Mouse (Mus musculus): ENCODE measurements at regions not wholly inside any gene's neighbourhood (a gene's known extent, or its start where the extent isn't known, plus 50 kb on each side); places are given as distances from the start of the nearest gene placed in this dataset.

DNA sequence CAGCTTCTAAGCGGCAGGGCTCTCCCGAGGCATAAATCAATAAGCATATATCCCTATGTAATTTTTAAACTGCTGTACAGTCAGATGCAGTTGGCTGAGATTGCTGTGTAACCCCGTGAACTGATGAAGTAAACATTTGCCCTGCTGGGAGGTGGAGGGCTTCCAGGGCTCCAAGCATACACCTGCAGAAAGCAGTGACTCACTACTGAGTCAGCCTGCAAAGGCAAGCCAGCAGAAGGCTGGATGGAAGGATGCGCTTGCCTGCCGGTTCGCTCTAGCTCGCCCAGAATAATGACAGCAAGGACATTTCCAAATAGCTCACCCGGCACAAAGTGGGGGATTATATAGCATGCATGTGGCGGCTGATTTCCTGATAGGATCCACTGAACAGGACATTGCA is 416.6 kb downstream of the Sox2 start:
- Histone ChIP-seq H3K27me3 (replicated peaks) (no peaks in the 10 kb centered on the region), H3K4me2 (ENCODE audit: insufficient read depth, low read depth, poor library complexity, severe bottlenecking) (no peak overlapping the region), H3K79me2 (replicated peaks; ENCODE audit: control insufficient read depth, extremely low read depth, insufficient read depth, poor library complexity, severe bottlenecking) (no peaks in the 10 kb centered on the region), H3K36me3 (replicated peaks in 1 of 2; ENCODE audit: control insufficient read depth in 1 of 2, insufficient read depth in 1 of 2, low read length in 1 of 2) (no peaks in the 10 kb centered on the region), H3K9me3 (replicated peaks; ENCODE audit: low read length) (no peaks in the 10 kb centered on the region), H3K9ac (ENCODE audit: insufficient read depth, low read depth) (no peak overlapping the region), H3K27ac (ENCODE audit: insufficient read depth, low read depth) (no peak overlapping the region), H3K4me1 (ENCODE audit: control insufficient read depth in 1 of 2, insufficient read depth in 2 of 2) (no peaks in the 10 kb centered on the region), H3K4me3 (replicated peaks in 1 of 3; ENCODE audit: low read depth in 2 of 3, low read length in 2 of 3, poor library complexity in 1 of 3) (no peak overlapping the region)
- no peak for DNase-seq (ENCODE audit: extremely low read depth)
- TF ChIP-seq MAX (IDR thresholded peaks at IDR 0.05; ENCODE audit: low read length) = no peak
- no peak for TF ChIP-seq IRF4 (IDR thresholded peaks at IDR 0.05; ENCODE audit: low read depth, low read length)
- TF ChIP-seq USF1 (IDR thresholded peaks at IDR 0.05; ENCODE audit: low read depth, low read length) = no peak
- in situ Hi-C loops (cut with MboI; ENCODE audit: low pct_ligation_motif_present, low pct_unique_long_range_greater_than_20kb, low sequenced_read_pairs) = no loop called here
- dilution Hi-C loops (cut with MboI; ENCODE audit: extremely low pct_ligation_motif_present, extremely low pct_unique_long_range_greater_than_20kb, low sequenced_read_pairs) = no loop called here

DNA sequence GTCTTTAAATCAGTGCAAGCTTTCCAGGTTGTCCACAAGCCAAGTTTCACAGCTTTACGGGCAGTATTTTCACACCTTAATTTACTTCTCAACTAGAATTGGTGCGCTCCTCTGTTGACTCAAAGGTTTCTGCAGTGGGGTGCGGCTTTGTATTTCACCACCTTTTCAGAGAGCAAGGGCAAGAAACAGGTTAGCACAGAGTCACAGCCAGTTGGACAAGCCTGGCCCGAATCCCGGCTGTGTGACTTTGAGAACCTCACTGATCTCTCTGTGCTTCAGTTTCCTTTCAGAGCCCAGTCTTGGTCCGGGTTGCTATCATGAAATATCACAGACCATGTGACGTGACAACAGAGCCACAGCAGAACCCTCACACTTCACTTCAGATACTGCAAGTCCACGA is 418.4 kb downstream of the Sox2 start:
- in situ Hi-C loops (cut with MboI; ENCODE audit: low pct_ligation_motif_present, low pct_unique_long_range_greater_than_20kb, low sequenced_read_pairs) = no loop called here
- dilution Hi-C loops (cut with MboI; ENCODE audit: extremely low pct_ligation_motif_present, extremely low pct_unique_long_range_greater_than_20kb, low sequenced_read_pairs) = no loop called here

DNA sequence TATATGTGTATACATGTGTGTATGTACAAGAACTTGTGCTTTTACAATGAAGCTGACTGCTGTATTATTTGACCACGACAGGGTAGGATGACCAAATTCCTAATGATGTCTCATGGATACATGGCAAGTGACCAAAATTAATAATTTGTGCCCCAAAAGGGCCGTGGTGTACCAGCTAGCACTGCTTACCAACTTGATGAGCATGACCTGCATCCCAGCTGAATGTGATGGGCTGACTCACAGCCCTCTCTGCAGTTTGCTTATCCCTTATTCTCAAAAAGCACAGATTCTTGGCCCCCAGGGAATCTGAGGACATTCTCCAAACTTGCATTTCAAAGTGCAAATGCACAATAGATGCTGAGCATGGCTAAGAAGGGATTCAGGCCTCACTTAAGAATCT is 420.8 kb downstream of the Sox2 start:
- DNase-seq (ENCODE audit: extremely low read depth) = no peak
- no peak overlapping the region for H3K9ac ChIP-seq (ENCODE audit: insufficient read depth, low read depth)
- H3K4me3 ChIP-seq (replicated peaks in 1 of 3; ENCODE audit: low read depth in 2 of 3, low read length in 2 of 3, poor library complexity in 1 of 3) = no peak overlapping the region
- H3K4me1 ChIP-seq (ENCODE audit: control insufficient read depth in 1 of 2, insufficient read depth in 2 of 2) = no peaks in the 10 kb centered on the region
- H3K79me2 ChIP-seq (replicated peaks; ENCODE audit: control insufficient read depth, extremely low read depth, insufficient read depth, poor library complexity, severe bottlenecking) = no peaks in the 10 kb centered on the region
- in situ Hi-C loops (cut with MboI; ENCODE audit: low pct_ligation_motif_present, low pct_unique_long_range_greater_than_20kb, low sequenced_read_pairs) = no loop called here
- H3K9me3 ChIP-seq (replicated peaks; ENCODE audit: low read length) = no peaks in the 10 kb centered on the region
- dilution Hi-C loops (cut with MboI; ENCODE audit: extremely low pct_ligation_motif_present, extremely low pct_unique_long_range_greater_than_20kb, low sequenced_read_pairs) = no loop called here
- H3K27me3 ChIP-seq (replicated peaks) = no peaks in the 10 kb centered on the region
- no peaks in the 10 kb centered on the region for H3K36me3 ChIP-seq (replicated peaks in 1 of 2; ENCODE audit: control insufficient read depth in 1 of 2, insufficient read depth in 1 of 2, low read length in 1 of 2)
- no peak overlapping the region for H3K4me2 ChIP-seq (ENCODE audit: insufficient read depth, low read depth, poor library complexity, severe bottlenecking)
- no peak for TF ChIP-seq PAX5 (IDR thresholded peaks at IDR 0.05; ENCODE audit: low read length)
- no peak for TF ChIP-seq JUND (conservative IDR thresholded peaks at IDR 0.05; ENCODE audit: low read depth, low read length)
- no peak for TF ChIP-seq E2F4 (IDR thresholded peaks at IDR 0.05; ENCODE audit: insufficient replicate concordance, low read depth, low read length)
- no peak for TF ChIP-seq SIN3A (IDR thresholded peaks at IDR 0.05; ENCODE audit: low read length)
- no peak for TF ChIP-seq MYC (IDR thresholded peaks at IDR 0.05; ENCODE audit: low read depth, low read length)
- TF ChIP-seq POLR2AphosphoS2 (IDR thresholded peaks at IDR 0.05; ENCODE audit: low read depth, low read length) = no peak
- TF ChIP-seq GABPA (IDR thresholded peaks at IDR 0.05; ENCODE audit: insufficient replicate concordance, low read depth, low read length) = no peak
- no peak for TF ChIP-seq ELF1 (IDR thresholded peaks at IDR 0.05; ENCODE audit: low read depth, low read length)
- H3K27ac ChIP-seq (ENCODE audit: insufficient read depth, low read depth) = no peak overlapping the region

More for the DNA sequence above, 418.4 kb downstream of the Sox2 start:
- Histone ChIP-seq H3K4me1 (ENCODE audit: control insufficient read depth in 1 of 2, insufficient read depth in 2 of 2) (no peaks in the 10 kb centered on the region), H3K4me2 (ENCODE audit: insufficient read depth, low read depth, poor library complexity, severe bottlenecking) (no peak overlapping the region), H3K36me3 (replicated peaks in 1 of 2; ENCODE audit: control insufficient read depth in 1 of 2, insufficient read depth in 1 of 2, low read length in 1 of 2) (no peaks in the 10 kb centered on the region), H3K27ac (ENCODE audit: insufficient read depth, low read depth) (no peak overlapping the region), H3K4me3 (replicated peaks in 1 of 3; ENCODE audit: low read depth in 2 of 3, low read length in 2 of 3, poor library complexity in 1 of 3) (no peak overlapping the region), H3K9ac (ENCODE audit: insufficient read depth, low read depth) (no peak overlapping the region), H3K79me2 (replicated peaks; ENCODE audit: control insufficient read depth, extremely low read depth, insufficient read depth, poor library complexity, severe bottlenecking) (no peaks in the 10 kb centered on the region), H3K27me3 (replicated peaks) (no peaks in the 10 kb centered on the region), H3K9me3 (replicated peaks; ENCODE audit: low read length) (no peaks in the 10 kb centered on the region)
- no peak for DNase-seq (ENCODE audit: extremely low read depth)
- no peak for TF ChIP-seq EP300 (IDR thresholded peaks at IDR 0.05; ENCODE audit: low read length)
- TF ChIP-seq MAZ (IDR thresholded peaks at IDR 0.05; ENCODE audit: low read depth, low read length) = no peak
- TF ChIP-seq KAT2A (IDR thresholded peaks at IDR 0.05; ENCODE audit: insufficient replicate concordance, low read length) = no peak
- TF ChIP-seq JUN (IDR thresholded peaks at IDR 0.05; ENCODE audit: insufficient read depth, low read depth, low read length) = no peak
- TF ChIP-seq MYC (IDR thresholded peaks at IDR 0.05; ENCODE audit: low read depth, low read length) = no peak
- TF ChIP-seq SMC3 (IDR thresholded peaks at IDR 0.05; ENCODE audit: low read depth, low read length) = no peak
- no peak for TF ChIP-seq JUND (conservative IDR thresholded peaks at IDR 0.05; ENCODE audit: low read depth, low read length)
- TF ChIP-seq IRF4 (IDR thresholded peaks at IDR 0.05; ENCODE audit: low read depth, low read length) = no peak
- TF ChIP-seq NELFE (IDR thresholded peaks at IDR 0.05; ENCODE audit: low read depth, low read length) = no peak
- no peak for TF ChIP-seq RAD21 (IDR thresholded peaks at IDR 0.05; ENCODE audit: low read depth, low read length)
- TF ChIP-seq HCFC1 (IDR thresholded peaks at IDR 0.05; ENCODE audit: low read depth, low read length) = no peak
- no peak for TF ChIP-seq BHLHE40 (IDR thresholded peaks at IDR 0.05; ENCODE audit: low read depth, low read length)
- no peak for TF ChIP-seq E2F4 (IDR thresholded peaks at IDR 0.05; ENCODE audit: insufficient replicate concordance, low read depth, low read length)
- TF ChIP-seq TBP (conservative IDR thresholded peaks at IDR 0.05; ENCODE audit: low read depth, low read length) = no peak
- TF ChIP-seq MAX (IDR thresholded peaks at IDR 0.05; ENCODE audit: low read length) = no peak
- TF ChIP-seq MAFK (IDR thresholded peaks at IDR 0.05; ENCODE audit: insufficient replicate concordance, low read length) = no peak
- TF ChIP-seq POLR2AphosphoS2 (IDR thresholded peaks at IDR 0.05; ENCODE audit: low read depth, low read length) = no peak
- TF ChIP-seq ZKSCAN1 (IDR thresholded peaks at IDR 0.05; ENCODE audit: borderline replicate concordance, low read depth, low read length) = no peak

Data from CH12.LX (cell line).